Mouse (Mus musculus) hematopoietic stem cell, adult 5-6 weeks (primary cell): ENCODE measurements at regions not wholly inside any gene's neighbourhood (a gene's known extent, or its start where the extent isn't known, plus 50 kb on each side); places are given as distances from the start of the nearest gene placed in this dataset.

Experiments
- ATAC-seq, 2 experiments: fragments of 125-278 bp in 1 of 2; replicated peaks in 1 of 2; 2 replicates each; pipeline ENCODE4 v1.8.0; 2016 to 2017; ENCODE audit warnings: inconsistent platforms in 2 of 2, mild to moderate bottlenecking in 2 of 2, moderate number of reproducible peaks in 2 of 2, low read depth in 1 of 2, moderate TSS enrichment in 1 of 2; ENCODE audit not compliant: low FRiP score in 2 of 2, poor library complexity in 2 of 2, severe bottlenecking in 2 of 2, insufficient read depth in 1 of 2, low TSS enrichment in 1 of 2

GRCm38 (mm10) chr1:155505361-155506077 lies 52.4 kb upstream of the Acbd6 start:
- no peak for ATAC-seq
